Mouse (Mus musculus) limb, embryonic 15.5 days (tissue): ENCODE data around the gene Ahsg. TPM values are rescaled to one million over a fixed set of nuclear protein-coding genes. Genes with fewer than 3 reads are reported as not detected.

Experiments used
- polyA plus RNA-seq: library from polyadenylated mRNA; unstranded; fragments of >200 nt; fragmentation: Nextera tagmentation; extraction: Ambion mirVana; gene quantifications from 2 replicates; pipeline ENCODE4 v1.2.1, GENCODE M21; 2015

The Ahsg gene
- polyA plus RNA-seq, 1 experiment from 2014 or later: 5.6 TPM

Other genes with a start within 250 kb of the Ahsg start
- 0.35 and 0.55 TPM in 2 replicates for gene Dgkg, start 234.1 kb upstream of the Ahsg start, polyA plus RNA-seq
- not detected in 2 replicates for gene Crygs, start 79.7 kb upstream of the Ahsg start, polyA plus RNA-seq
- gene Tbccd1, start 33.6 kb upstream of the Ahsg start, polyA plus RNA-seq: 24.7 and 25.0 TPM in 2 replicates
- gene Dnajb11, start 33.4 kb upstream of the Ahsg start, polyA plus RNA-seq: 116 and 119 TPM in 2 replicates
- gene Fetub, start 27.1 kb downstream of the Ahsg start, polyA plus RNA-seq: 2.3 and 3.1 TPM in 2 replicates
- gene Hrg, start 59.8 kb downstream of the Ahsg start, polyA plus RNA-seq: not detected in 2 replicates
- gene Kng2, start 138.2 kb downstream of the Ahsg start, polyA plus RNA-seq: 1.1 and 1.8 TPM in 2 replicates
- gene Kng1, start 166.6 kb downstream of the Ahsg start, polyA plus RNA-seq: 0.43 and 1.9 TPM in 2 replicates
- 259 and 273 TPM in 2 replicates for gene Eif4a2, start 216.2 kb downstream of the Ahsg start, polyA plus RNA-seq
- 75.9 and 87.0 TPM in 2 replicates for gene Rfc4, start 236.5 kb downstream of the Ahsg start, polyA plus RNA-seq